Mouse (Mus musculus): ENCODE data around the gene Efcab9.

- TF ChIP-seq POLR2A (IDR thresholded peaks at IDR 0.05; ENCODE audit: control insufficient read depth, low read depth, low read length) (no peak), CTCF (IDR thresholded peaks at IDR 0.05; ENCODE audit: control insufficient read depth, insufficient read depth, insufficient replicate concordance, low read depth, low read length) (no peak)
Observed at GRCm38 (mm10) chr11:32562706-32563105, 30.8 kb upstream of the Efcab9 start.
